Mouse (Mus musculus): ENCODE results near the gene Hscb. TPM values are rescaled to one million over a fixed set of nuclear protein-coding genes. Genes with fewer than 3 reads are reported as not detected.

Gene Hscb
- polyA plus RNA-seq, 1 experiment, result 22.4 TPM

DNA sequence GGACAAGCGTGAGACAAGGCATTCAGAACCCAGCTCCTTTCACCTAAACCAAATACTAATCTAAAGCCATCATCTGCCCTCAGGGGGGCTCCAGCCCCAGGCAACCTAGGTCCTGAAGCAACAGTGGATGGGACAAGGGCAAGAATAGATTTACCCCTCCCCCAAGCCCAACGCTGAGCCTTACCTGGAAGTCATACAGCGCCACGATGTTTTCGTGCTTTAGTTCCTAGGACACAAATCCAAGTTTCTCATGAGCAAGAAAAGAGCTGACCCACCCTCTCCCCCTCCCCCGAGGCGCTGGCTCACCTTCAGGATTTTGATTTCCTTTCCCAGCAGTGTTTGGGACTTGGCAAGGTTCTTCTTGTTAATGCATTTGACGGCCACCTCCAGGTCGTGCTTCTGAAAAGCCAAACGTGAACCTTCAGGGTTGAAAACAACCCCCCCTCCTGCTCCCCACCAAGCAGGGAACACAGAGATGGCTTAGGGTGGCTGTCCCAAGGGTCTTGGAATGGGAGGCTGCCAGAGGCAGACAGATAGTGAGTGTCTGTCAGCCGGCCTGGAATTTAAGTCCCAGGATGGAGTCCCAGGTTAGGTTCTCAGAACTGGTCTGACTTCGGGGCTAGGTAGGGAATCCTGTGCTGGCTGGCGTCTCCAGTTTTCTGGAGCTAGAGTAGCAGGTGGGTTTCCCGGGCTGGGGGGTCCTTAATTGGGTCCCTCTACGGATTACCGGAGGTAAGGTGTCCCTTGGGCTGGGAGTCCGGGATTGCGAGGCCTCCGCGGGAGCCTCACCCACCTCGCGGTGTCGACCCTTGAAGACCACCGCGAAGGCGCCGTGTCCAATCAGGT, 30.5 kb downstream of the Hscb start:
- Histone ChIP-seq H3K4me3 (replicated peaks) (peak overlapping the region; percentile 93), H3K4me1 (ENCODE audit: control insufficient read depth) (peaks cover 67% of the 10 kb centered on the region), H3K36me3 (ENCODE audit: control insufficient read depth) (peaks cover 39% of the 10 kb centered on the region), H3K27me3 (ENCODE audit: control insufficient read depth) (no peaks in the 10 kb centered on the region), H3K9me3 (ENCODE audit: control insufficient read depth, low read length) (no peaks in the 10 kb centered on the region)
- TF ChIP-seq GATA1 (IDR thresholded peaks at IDR 0.05; ENCODE audit: low read length) (peak; percentile 23; the same call in 1 of the 2 replicates), TAL1 (IDR thresholded peaks at IDR 0.05; ENCODE audit: low read length) (no peak)

DNA sequence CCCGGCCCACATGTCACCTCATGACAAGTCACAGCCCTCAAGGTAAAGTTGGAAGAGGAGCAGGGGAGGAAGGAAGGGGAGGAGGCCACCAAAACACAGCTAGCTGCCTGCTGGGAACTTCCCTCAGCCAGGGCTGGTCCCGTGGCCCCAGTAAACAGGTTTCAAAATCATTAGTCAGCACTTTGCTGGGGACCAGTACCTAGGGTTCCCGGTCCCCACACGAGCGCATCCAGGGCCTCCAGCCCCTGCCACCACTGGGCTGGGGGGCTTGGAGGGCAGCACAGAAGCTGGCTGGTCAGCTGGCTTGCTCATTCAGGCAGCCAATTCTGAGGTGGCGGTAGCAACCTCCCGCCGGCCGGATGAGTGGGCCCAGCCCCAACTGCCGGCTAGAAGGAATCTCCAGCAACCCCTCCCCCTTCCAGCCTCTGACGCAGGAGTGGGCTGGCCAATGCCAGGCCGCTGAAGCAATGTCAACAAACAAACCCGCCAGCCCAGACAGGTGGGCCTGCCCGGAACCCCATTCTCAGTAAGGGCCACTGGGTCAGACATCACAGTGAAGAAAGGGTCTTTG, 31.4 kb downstream of the Hscb start:
- Histone ChIP-seq H3K27me3 (ENCODE audit: control insufficient read depth) (no peaks in the 10 kb centered on the region), H3K9me3 (ENCODE audit: control insufficient read depth, low read length) (no peaks in the 10 kb centered on the region), H3K4me1 (ENCODE audit: control insufficient read depth) (peaks cover 75% of the 10 kb centered on the region), H3K36me3 (ENCODE audit: control insufficient read depth) (peaks cover 46% of the 10 kb centered on the region), H3K4me3 (replicated peaks) (peak overlapping the region; percentile 93)
- TF ChIP-seq GATA1 (IDR thresholded peaks at IDR 0.05; ENCODE audit: low read length) (no peak), TAL1 (IDR thresholded peaks at IDR 0.05; ENCODE audit: low read length) (no peak)

DNA sequence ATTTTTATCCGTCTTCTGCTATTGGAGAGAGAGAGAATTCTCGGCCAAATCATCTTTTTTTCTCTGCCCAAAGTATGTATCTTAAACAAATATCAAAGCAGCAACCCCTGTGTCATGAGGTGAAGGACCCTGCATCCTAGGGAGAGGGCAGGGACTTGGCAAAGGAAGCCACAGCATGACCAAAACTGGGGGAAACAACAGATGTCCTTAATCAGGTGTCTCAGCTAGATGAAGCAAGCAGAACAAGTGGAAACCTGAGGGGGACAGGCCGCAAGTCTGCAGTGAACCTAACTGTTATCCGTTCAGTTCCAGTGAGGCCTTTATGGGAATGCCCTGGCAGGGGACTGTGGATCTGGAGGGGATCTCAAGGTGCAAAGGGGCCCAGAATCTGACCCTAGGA, 32.1 kb downstream of the Hscb start:
- no peaks in the 10 kb centered on the region for H3K27me3 ChIP-seq (ENCODE audit: control insufficient read depth)
- peak overlapping the region; percentile 93 for H3K4me3 ChIP-seq (replicated peaks)
- no peaks in the 10 kb centered on the region for H3K9me3 ChIP-seq (ENCODE audit: control insufficient read depth, low read length)
- H3K36me3 ChIP-seq (ENCODE audit: control insufficient read depth), result peaks cover 53% of the 10 kb centered on the region
- TF ChIP-seq TAL1 (IDR thresholded peaks at IDR 0.05; ENCODE audit: low read length) (no peak), GATA1 (IDR thresholded peaks at IDR 0.05; ENCODE audit: low read length) (no peak)
- H3K4me1 ChIP-seq (ENCODE audit: control insufficient read depth), result peaks cover 82% of the 10 kb centered on the region

DNA sequence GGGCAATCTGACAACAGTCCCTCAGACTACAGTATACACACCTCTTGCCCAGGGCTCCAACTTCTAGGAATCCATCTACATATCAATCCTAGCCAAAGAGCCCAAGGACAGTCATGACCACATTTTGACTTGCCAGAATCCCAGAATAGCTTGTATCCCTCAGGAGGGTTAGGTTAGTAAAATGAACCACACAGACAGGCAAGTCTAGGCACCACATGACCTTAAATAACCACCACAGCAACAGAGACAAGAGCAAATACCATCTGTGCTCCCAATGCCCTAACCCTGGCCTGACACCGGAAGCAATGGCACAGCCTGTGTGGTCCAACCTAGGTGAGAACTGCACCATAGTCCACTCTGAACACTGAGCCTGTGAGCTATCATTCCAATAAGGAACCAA, 32.9 kb downstream of the Hscb start:
- no peak for TF ChIP-seq GATA1 (IDR thresholded peaks at IDR 0.05; ENCODE audit: low read length)
- TF ChIP-seq TAL1 (IDR thresholded peaks at IDR 0.05; ENCODE audit: low read length), result no peak
- peaks cover 61% of the 10 kb centered on the region for H3K36me3 ChIP-seq (ENCODE audit: control insufficient read depth)
- peak overlapping the region; percentile 93 for H3K4me3 ChIP-seq (replicated peaks)
- no peaks in the 10 kb centered on the region for H3K9me3 ChIP-seq (ENCODE audit: control insufficient read depth, low read length)
- H3K4me1 ChIP-seq (ENCODE audit: control insufficient read depth), result peaks cover 86% of the 10 kb centered on the region
- H3K27me3 ChIP-seq (ENCODE audit: control insufficient read depth), result no peaks in the 10 kb centered on the region

DNA sequence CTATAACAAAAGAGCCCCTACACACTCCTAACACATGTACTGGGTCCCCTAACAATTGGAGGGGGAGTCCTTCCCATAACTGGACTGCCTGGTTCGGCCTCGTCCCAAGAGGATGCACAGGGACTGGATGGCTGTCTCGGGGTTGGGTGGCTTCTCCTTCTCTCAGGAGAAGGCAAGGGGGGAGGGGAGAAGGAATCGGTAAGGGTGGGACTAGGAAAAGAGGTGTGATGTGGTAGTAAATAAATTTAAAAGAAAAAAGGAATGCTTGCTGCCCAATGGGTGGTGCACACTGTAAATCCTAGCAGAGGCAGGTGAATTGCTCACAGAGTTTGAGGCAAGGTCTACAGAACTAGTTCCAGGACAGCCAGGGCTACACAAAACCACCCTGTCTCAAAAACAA, 33.4 kb downstream of the Hscb start:
- H3K27me3 ChIP-seq (ENCODE audit: control insufficient read depth), result no peaks in the 10 kb centered on the region
- peaks cover 89% of the 10 kb centered on the region for H3K4me1 ChIP-seq (ENCODE audit: control insufficient read depth)
- peaks cover 66% of the 10 kb centered on the region for H3K36me3 ChIP-seq (ENCODE audit: control insufficient read depth)
- H3K9me3 ChIP-seq (ENCODE audit: control insufficient read depth, low read length), result no peaks in the 10 kb centered on the region
- TF ChIP-seq TAL1 (IDR thresholded peaks at IDR 0.05; ENCODE audit: low read length) (no peak), GATA1 (IDR thresholded peaks at IDR 0.05; ENCODE audit: low read length) (no peak)
- no peak overlapping the region for H3K4me3 ChIP-seq (replicated peaks)

DNA sequence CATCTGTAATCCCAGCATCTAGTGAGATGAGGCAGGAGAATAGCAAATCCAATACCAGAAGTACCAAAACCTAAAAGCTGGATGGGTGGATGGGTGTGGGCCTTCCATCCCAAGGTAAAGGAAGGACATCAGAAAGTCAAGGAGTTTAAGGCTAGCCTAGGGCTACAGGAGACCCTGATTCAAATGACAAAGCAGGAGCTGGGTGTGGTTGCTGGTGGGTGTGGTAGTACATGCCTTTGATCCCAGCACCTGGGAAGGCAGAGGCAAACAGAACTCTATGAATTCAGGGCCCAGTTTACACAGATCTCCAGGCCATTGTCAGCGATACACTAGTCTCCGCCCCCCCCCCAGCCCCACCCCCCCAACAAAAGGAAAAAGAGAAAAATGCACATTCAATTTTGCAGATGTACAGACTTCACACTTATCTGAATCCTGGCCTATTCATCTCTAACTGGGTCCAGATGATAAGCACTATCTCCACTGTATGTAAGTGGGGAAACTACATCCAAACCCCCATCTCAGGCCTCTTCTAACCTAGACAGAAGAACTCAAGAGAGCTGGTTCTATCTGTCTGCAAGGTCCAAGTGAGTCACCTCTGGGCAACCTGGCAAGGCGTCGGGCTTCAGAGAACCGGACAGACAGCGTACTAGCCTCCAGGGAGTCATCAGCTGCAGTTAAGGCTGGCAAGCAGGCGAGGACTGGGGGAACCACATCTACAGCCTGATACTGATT, 35.4 kb downstream of the Hscb start:
- Histone ChIP-seq H3K36me3 (ENCODE audit: control insufficient read depth) (peaks cover 86% of the 10 kb centered on the region), H3K9me3 (ENCODE audit: control insufficient read depth, low read length) (no peaks in the 10 kb centered on the region), H3K27me3 (ENCODE audit: control insufficient read depth) (no peaks in the 10 kb centered on the region), H3K4me3 (replicated peaks) (peak overlapping the region; percentile 34), H3K4me1 (ENCODE audit: control insufficient read depth) (peaks cover 95% of the 10 kb centered on the region)
- no peak for TF ChIP-seq GATA1 (IDR thresholded peaks at IDR 0.05; ENCODE audit: low read length)

DNA sequence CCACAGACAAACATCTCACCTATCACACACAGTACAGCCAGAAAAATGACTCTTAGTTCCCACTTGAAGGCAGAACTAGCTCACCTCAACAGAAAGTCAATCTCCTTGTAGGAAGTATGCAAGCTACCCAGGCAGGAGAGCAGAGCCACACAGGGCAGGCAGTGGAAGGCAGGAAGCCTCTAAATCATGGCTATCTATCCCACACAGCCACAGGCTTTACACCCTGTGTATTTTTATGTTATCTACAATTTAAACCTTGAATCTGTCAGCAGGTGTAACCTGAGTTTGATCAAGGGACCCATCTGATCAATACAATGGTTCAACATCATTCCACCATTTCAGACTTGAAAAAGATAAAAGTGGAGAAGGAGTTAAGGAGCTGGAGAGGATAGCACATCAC, 36.8 kb downstream of the Hscb start:
- H3K4me3 ChIP-seq (replicated peaks), result no peak overlapping the region
- H3K36me3 ChIP-seq (ENCODE audit: control insufficient read depth), result peaks cover 98% of the 10 kb centered on the region
- no peaks in the 10 kb centered on the region for H3K9me3 ChIP-seq (ENCODE audit: control insufficient read depth, low read length)
- TF ChIP-seq TAL1 (IDR thresholded peaks at IDR 0.05; ENCODE audit: low read length) (no peak), GATA1 (IDR thresholded peaks at IDR 0.05; ENCODE audit: low read length) (no peak)
- H3K4me1 ChIP-seq (ENCODE audit: control insufficient read depth), result peaks cover 92% of the 10 kb centered on the region
- H3K27me3 ChIP-seq (ENCODE audit: control insufficient read depth), result no peaks in the 10 kb centered on the region

DNA sequence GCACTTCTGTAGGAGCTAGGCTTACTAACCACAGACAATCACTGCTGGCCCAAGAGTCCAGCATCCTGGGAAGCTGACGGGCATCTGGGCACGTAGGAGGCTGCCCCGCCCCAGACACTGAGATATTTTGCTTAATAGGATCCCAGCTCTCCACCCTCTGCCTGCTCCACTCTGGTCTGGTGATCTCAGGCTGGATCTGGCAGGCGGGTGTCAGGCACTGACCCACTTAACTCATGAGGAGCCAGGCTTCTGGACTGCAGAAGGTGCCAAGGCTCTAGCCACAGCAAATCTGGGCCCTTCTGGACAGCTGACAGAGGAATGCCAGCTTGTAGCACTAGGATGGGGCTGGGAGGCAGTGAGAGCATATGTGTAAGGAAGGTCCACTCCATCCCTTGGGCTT, 37.4 kb downstream of the Hscb start:
- H3K36me3 ChIP-seq (ENCODE audit: control insufficient read depth), result peaks cover 98% of the 10 kb centered on the region
- peaks cover 86% of the 10 kb centered on the region for H3K4me1 ChIP-seq (ENCODE audit: control insufficient read depth)
- TF ChIP-seq TAL1 (IDR thresholded peaks at IDR 0.05; ENCODE audit: low read length), result no peak
- no peak for TF ChIP-seq GATA1 (IDR thresholded peaks at IDR 0.05; ENCODE audit: low read length)
- no peaks in the 10 kb centered on the region for H3K9me3 ChIP-seq (ENCODE audit: control insufficient read depth, low read length)
- H3K4me3 ChIP-seq (replicated peaks), result no peak overlapping the region
- no peaks in the 10 kb centered on the region for H3K27me3 ChIP-seq (ENCODE audit: control insufficient read depth)

DNA sequence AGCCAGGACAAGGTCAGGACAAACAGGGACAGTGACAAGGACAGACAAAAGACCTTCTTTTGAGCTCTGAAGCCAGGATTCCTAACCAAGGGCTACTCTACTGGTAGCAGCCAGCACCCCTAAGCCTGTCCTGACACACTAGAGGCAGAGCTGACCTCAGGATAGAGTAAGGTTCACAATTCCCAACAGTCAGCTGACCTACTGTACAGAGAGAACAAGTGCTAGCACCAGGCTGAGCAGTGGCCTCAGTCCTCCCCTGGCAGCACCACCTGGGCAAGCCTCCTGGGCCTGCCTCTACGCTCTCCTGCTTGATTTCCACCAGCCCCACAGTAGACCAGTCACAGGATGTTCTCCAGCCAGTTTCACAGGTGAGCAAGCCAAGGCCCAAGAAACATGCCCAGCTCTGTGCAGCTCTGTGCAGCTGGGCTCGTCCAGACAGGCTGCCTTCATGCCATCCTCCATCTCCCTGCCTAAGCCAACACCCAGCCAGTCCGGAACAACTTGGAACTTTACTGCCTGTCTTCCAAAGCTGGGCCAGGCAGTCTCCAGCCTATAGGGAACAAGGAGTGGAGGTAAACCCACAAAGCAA, 38.4 kb downstream of the Hscb start:
- TF ChIP-seq GATA1 (IDR thresholded peaks at IDR 0.05; ENCODE audit: low read length) (no peak), TAL1 (IDR thresholded peaks at IDR 0.05; ENCODE audit: low read length) (no peak)
- H3K36me3 ChIP-seq (ENCODE audit: control insufficient read depth), result peaks cover 98% of the 10 kb centered on the region
- no peaks in the 10 kb centered on the region for H3K27me3 ChIP-seq (ENCODE audit: control insufficient read depth)
- H3K9me3 ChIP-seq (ENCODE audit: control insufficient read depth, low read length), result no peaks in the 10 kb centered on the region
- H3K4me3 ChIP-seq (replicated peaks), result no peak overlapping the region
- peaks cover 76% of the 10 kb centered on the region for H3K4me1 ChIP-seq (ENCODE audit: control insufficient read depth)
